Comparison of ENCODE assay signal across 8 mouse cellular contexts in the genomic region with DNA sequence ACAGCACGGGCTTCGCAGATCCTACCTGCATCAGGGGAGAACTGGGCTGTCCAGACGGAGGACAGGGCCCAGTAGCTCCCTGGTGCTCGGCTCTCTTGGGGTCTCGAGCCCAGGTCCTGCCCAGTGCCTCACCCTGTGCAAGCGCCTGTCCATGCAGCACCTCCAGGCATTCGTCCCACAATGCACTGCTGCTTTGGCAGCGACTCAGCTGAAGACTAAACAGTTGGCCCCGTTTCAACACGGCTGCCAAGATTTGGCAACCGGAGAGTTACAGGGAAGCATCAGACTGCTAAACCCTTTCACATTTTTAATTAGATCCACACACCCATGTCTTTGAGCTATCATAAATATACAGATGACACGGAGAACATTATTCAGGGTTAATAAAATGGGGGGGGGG.
DNase-seq lines count a peak whose midpoint lies in the region; TF ChIP-seq lines count a peak whose summit lies in the region.
"Had no signal": no experiment of that assay in that cellular context is flagged by ENCODE, and none has a peak within 500 bp of the region (broad histone marks: within the 10 kb centered on the region; RNA-seq: fewer than 3 reads in every experiment).

No protein-coding gene starts in this region.

- WGBS in thymus, adult 2 months, result 86% methylated on average over 12 of the region's 12 CpGs

- no peak for TF ChIP-seq POLR2A in thymus, adult 2 months (IDR thresholded peaks at IDR 0.05; ENCODE audit: control insufficient read depth, extremely low read depth, insufficient read depth, low read length, poor library complexity)

- peak; percentile 22 to 52 for DNase-seq in adrenal gland, adult 18-20 months (ENCODE audit: low spot score in 2 of 2)
- peak; percentile 64 to 72 for DNase-seq in adrenal gland, postnatal 36 days
- DNase-seq in frontal cortex, postnatal 14 days (ENCODE audit: low spot score in 2 of 2), result peak; percentile 42 to 66
- peak; percentile 71 for DNase-seq in kidney, adult 9 months
- peak; percentile 95 for DNase-seq in left cerebral cortex, postnatal 4 days
- DNase-seq in ovary, postnatal 14 days (ENCODE audit: low spot score), result peak; percentile 77
- no peak for DNase-seq in thymus, adult 2 months

- H3K36me3 ChIP-seq in thymus, adult 2 months (ENCODE audit: control insufficient read depth, insufficient read depth, low read length), result no peaks in the 10 kb centered on the region

- no peaks in the 10 kb centered on the region for H3K27me3 ChIP-seq in thymus, adult 2 months (ENCODE audit: control insufficient read depth, insufficient read depth, low read length)
- H3K27me3 ChIP-seq: megakaryocyte, embryonic 14.5 days had no signal

- intact Hi-C loops in left cerebral cortex, postnatal 4 days (cut with DNase I), result no loop called here

- H3K4me1 ChIP-seq in thymus, adult 2 months (replicated peaks; ENCODE audit: control insufficient read depth, insufficient read depth, low read length), result no peaks in the 10 kb centered on the region
- H3K4me1 ChIP-seq: megakaryocyte, embryonic 14.5 days had no signal

- no peak for TF ChIP-seq CTCF in thymus, adult 2 months (IDR thresholded peaks at IDR 0.05; ENCODE audit: borderline replicate concordance, control insufficient read depth, extremely low read depth, insufficient read depth, low read length, poor library complexity)

- no peak overlapping the region for H3K4me3 ChIP-seq in thymus, adult 2 months (ENCODE audit: control insufficient read depth, insufficient read depth, low read length)
- H3K4me3 ChIP-seq: megakaryocyte, embryonic 14.5 days had no signal

- H3K27ac ChIP-seq in thymus, adult 2 months (ENCODE audit: control insufficient read depth, insufficient read depth, low read length), result no peak overlapping the region
